Mouse (Mus musculus) kidney, postnatal 4 days (tissue): ENCODE measurements around the gene Il34.

Experiments
- DNase-seq, 2 experiments: peaks; one replicate each; pipeline ENCODE4 v3.0.0; 2021; ENCODE audit warnings: mixed read lengths in 2 of 2

Gene Il34

GRCm38 (mm10) chr8:110805669-110806068, at the start of gene Il34:
Il34 (minus strand) TSS chr8:110805924.
- peak in 1 of 2 experiments; percentile 49 for DNase-seq

- DNase-seq = no peak
These were observed 45.5 kb upstream of the Il34 start for GRCm38 (mm10) chr8:110851186-110851585.

DNA sequence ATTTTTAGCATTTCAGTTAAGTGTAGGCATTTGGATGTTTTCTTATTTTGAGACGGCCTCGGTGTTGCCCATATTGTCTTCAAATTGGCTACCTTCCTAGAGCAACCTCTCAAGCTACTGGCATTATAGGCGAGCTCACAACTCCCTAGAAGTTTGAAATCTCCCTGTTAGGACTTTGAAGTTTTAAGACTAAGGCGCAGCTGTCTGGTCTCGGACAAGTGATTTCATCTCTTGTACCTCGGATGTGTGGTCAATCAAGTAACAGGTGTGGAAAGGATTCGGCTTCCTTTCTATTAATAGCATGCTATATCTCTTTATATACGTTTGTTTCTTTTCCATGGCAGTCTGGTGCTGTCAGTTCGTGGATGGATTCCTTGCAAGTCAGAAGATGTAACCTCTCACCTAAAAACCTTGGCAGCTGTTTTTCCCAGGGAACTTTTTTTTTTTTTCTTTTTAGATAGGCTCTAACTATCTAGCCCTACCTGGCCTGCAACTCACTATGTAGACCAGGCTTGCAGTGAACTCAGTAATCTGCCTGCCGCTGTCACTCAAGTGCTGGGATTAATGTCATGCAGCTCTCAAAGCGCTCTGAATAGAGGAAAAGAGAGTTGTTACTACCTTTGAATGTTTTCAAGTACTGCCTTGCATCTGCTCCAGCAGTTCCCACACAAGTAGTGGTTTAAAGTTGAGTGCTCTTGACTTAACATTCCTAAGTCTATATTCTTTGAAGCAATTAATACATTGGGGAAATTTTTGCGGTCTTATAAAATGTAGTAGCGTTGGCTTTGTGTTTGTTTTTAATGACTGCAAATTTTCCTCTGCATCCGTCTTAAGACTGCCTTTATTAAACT, 42.1 kb upstream of the Il34 start:
- no peak for DNase-seq

DNA sequence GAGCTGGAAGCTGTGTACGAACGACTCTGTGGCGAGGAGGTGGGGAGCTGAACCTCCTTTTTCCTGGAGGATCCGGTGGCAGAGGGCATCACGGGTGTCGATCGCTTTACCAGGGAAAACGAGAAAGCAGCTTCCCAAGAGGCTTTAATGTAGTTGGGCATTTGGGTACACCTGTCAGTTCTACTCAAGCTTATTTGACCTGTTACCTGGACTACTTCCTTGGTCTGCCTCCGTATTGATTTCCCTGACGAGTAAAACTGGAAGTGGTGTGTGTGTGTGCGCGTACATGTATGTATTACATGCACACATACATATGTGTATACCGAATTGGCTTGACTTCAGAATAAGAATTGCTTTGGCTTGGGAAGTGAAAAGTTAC, 41.4 kb upstream of the Il34 start:
- DNase-seq = no peak

DNA sequence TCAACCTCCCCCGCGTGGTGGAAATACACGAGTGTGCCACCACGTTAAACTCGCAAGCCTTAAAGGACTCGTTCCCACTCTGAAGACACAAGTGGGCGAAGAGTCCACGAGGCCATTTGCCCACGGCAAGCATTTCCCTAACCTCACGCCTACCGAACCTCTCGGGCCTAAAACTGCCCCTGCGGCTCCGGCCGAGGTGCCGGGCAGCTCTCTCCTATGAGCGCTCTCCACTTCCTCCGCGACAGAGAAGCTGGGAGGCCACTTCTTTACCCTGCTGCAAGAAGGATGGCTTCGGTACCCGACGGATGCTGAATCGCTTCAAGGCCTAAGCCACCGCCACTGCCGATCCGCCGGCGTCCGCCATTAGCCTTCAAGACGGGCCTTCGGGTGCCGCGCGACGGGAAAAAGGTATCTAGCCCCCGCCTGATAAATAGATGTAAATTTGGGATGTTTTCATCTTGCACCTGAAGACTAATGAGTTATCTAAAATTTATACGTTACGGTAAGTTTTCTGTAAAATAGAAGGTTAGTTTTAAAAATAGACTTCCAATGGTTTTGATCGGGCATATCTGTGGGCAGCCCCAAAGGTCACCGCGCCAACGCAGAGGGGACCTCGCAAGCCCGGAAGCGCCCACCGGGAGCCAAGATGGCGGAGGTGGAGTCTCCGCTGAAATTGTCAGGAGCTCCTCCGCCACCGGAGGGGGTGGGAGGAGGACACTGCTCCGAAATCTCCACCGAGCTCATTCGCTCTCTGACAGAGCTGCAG, 40.9 kb upstream of the Il34 start, which contains the start of the genes Cog4 and Sf3b3:
Cog4 (plus strand) TSS at position 196 of the 766 bp plus-strand sequence.
Sf3b3 (minus strand) TSS at position 383 of the 766 bp plus-strand sequence.
- DNase-seq = peak; percentile 86 to 92

DNA sequence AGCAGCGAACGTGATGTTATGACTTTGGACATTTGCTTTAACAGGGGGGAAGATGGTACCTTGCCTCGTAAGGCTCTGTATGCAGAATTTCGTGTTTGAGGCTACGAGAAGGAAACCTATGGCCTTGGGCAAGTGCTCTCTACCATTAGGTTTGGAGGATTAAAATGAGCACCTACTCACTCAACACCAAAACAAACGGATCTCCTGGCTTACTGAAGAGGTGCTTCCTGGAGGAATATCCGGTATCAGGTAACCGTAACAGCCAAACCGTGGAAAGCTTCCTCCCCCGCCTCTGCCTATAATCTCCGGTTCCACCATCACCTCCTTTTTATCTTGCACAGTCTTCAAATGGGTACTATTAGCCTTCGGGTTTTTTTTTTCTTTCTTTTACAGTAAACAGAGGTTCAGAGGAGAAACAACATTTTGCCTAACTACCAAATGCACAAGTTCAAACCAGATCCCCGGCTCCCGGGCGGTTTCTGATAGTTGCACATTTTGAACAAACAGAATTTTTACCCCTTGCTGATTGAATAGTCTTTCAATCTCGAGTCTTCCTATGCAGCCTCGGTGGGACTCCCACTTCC, 40.2 kb upstream of the Il34 start:
- DNase-seq = peak in 1 of 2 experiments; percentile 12

DNA sequence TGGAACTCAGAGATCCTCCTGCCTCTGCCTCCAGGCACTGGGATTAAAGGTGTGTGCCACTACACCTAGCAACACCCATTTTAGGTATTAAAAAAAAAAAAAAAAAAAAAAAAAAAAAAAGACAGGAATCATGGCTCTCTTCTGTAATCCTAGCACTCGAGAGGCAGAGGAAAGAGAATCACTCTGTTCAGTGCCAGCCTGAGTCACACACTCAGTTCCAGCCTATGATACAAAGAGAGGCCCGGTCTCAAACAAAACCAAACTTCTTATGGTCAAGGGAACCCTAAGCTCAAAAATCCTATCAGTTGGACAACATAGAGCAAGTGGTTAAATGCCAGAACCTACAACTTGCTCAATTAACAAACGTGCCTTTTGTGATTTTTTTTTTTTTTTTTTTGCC, 39.2 kb upstream of the Il34 start:
- DNase-seq = no peak

DNA sequence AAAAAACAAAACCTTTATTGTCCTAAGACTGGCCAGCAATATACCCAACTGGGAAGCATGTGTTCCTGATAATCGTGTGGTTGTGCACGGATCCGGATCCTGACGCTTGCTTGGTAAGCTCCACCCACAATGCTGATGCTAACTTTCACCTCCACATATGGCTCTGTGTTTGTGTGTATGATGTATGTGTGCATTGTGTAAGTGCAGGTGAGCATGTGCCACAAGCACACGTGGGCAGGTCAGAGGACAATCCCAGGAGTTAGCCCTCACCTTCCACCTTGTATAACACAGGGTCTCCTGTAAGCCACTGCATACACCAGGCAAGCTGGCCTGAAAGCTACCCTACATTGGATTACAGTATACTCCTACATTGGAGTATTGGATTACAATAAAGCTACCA, 37.5 kb upstream of the Il34 start:
- no peak for DNase-seq

- no peak for DNase-seq
These were observed 36.4 kb upstream of the Il34 start for GRCm38 (mm10) chr8:110842012-110842574.

GRCm38 (mm10) chr8:110831956-110832355, 26.2 kb upstream of the Il34 start:
- DNase-seq = no peak

DNA sequence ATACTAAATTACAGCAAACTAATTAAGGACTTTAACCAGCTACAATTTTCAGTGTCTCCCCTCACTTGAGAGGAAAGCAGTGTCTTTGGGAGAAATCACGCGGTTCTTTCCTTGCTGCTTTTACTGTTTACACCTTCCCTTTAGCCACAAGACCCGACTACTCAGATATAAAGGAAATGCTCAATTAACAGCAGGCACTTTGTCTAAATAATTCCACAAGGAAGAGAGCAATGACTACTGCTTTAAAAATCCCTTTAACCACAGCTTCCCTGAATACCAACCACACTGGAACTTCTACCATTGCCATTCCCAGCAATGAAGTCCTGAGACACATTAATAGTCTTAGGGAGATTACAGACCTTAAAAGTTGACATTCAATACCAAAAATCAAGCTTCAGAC, 22.8 kb upstream of the Il34 start:
- no peak for DNase-seq

GRCm38 (mm10) chr8:110824861-110825260, 19.1 kb upstream of the Il34 start:
- no peak for DNase-seq

GRCm38 (mm10) chr8:110821960-110822359, 16.2 kb upstream of the Il34 start:
- DNase-seq = no peak

- DNase-seq = no peak
These were observed 14.5 kb upstream of the Il34 start for GRCm38 (mm10) chr8:110820257-110820656.

DNA sequence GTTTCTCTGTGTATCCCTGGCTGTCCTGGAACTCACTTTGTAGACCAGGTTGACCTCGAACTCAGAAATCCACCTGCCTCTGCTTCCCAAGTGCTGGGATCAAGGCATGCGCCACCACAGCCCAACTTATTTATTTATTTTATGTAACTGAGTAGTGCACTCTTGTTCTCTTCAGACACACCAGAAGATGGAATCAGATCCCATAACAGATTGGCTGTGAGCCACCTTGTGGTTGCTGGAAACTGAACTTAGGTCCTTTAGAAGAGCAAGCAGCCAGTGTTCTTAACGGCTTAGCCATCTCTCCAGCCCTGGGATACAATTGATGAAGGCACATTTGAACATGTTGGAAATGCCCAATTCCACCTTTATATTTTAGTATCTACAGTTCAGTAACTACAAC, 12.9 kb upstream of the Il34 start:
- peak; percentile 36 to 54 for DNase-seq

DNA sequence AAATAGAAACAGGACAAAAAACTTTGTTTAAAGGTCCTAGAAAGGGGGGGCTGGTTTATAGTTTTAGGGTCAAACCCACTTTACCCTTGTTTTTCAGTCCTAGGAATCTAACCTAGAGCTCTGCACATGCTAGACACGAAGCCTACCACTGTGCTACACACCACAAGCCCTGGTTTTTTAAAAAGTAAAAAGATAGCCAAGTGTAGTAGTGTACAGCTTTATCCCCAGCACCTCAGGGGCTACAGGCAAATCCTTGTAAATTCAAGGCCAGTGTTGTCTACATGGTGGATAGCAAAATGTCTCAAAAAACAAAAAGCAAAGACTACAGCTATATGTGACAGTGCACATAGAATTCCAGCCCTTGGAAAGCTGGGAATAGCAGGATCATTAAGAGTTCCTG, 11.3 kb upstream of the Il34 start:
- DNase-seq = no peak

GRCm38 (mm10) chr8:110815308-110815707, 9.6 kb upstream of the Il34 start:
- no peak for DNase-seq

DNA sequence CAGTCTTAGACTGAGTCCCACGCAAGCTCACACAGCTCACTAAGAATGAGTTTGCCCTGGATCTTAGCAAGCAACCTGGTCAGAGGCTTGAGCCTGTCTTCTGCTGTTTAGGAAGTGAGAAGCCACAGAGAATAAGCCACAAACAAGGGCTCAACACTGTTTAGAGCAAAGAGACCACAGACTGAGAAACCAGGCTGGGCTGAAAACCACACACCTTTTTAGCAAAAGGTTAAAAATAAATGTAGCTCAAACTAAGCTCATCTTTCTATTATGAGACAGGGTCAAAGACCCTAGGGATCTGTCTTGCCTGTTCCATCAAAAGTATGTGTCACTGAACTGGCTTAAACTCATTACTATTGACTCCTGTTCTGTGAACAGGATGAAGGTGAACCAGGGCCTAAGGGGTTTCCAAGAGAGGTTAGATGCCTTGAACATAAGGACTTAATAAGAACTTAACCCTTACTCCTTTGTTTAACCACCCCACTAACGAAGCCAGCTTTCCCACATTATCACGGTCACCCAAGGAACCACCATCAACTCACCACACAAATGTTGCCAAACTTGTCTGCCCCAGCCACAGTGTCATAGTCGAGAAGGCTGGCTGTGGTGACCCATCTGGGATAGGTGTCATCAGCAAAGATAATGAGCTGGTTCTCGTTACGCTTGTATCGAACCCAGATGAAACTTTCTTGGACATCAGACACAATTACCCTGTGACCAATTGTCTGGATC, 7.5 kb upstream of the Il34 start:
- DNase-seq = no peak

- no peak for DNase-seq
These were observed 6.8 kb upstream of the Il34 start for GRCm38 (mm10) chr8:110812349-110813080.

GRCm38 (mm10) chr8:110811793-110812192, 6.1 kb upstream of the Il34 start:
- DNase-seq = no peak

DNA sequence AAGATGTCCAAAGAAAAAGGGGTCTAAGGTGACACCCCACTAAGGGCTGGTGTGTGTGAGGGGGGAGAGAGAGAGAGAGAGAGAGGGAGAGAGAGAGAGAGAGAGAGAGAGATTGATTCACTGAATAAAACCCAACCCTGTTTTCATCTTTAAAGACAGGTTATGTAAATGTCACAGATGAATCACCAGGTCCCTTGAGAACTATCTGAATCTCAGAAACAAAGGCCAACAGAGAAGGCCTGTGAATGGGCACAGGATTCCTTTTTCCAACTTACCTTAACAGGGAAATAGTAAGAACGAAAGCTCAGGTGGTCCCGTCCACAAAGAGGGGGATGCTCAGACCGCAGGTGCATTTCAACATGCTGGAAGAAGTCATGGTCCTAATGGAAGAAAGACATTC, 5.4 kb upstream of the Il34 start:
- DNase-seq = no peak
